Mouse (Mus musculus) intestine, embryonic 14.5 days (tissue): ENCODE results near the gene Pdlim5. TPM values are rescaled to one million over a fixed set of nuclear protein-coding genes. Genes with fewer than 3 reads are reported as not detected.

Experiments used
- ATAC-seq: fragments of 200-750 bp; cut with Nextera tagmentation; replicated peaks from 2 replicates; pipeline ENCODE4 v1.8.0; 2017; ENCODE audit warnings: low read depth, moderate number of reproducible peaks, moderate TSS enrichment, moderate library complexity; ENCODE audit not compliant: low FRiP score, low TSS enrichment
- DNase-seq: peaks from one replicate; pipeline ENCODE4 v3.0.0-alpha.2; 2018; ENCODE audit warnings: low spot score
- H3K27ac ChIP-seq: fragments of 300-500 bp; sonication (generic); 2 replicates; pipeline ENCODE4 v1.5.1; 2014; ENCODE audit warnings: low read depth, mild to moderate bottlenecking, control low read depth
- H3K27me3 ChIP-seq: fragments of 300-500 bp; sonication (generic); replicated peaks from 2 replicates; pipeline ENCODE4 v1.6.1; 2014; ENCODE audit warnings: low read length, control low read depth; ENCODE audit not compliant: control insufficient read depth, insufficient read depth
- H3K36me3 ChIP-seq: fragments of 300-500 bp; sonication (generic); 2 replicates; pipeline ENCODE4 v1.6.1; 2014; ENCODE audit warnings: low read length, control low read depth; ENCODE audit not compliant: control insufficient read depth, insufficient read depth
- H3K4me1 ChIP-seq: fragments of 300-500 bp; sonication (generic); replicated peaks from 2 replicates; pipeline ENCODE4 v1.6.1; 2014; ENCODE audit warnings: low read length, control low read depth, mixed read lengths; ENCODE audit not compliant: control insufficient read depth, insufficient read depth
- H3K4me2 ChIP-seq: fragments of 300-500 bp; sonication (generic); 2 replicates; pipeline ENCODE4 v1.6.1; 2014; ENCODE audit warnings: low read length
- H3K4me3 ChIP-seq: fragments of 300-500 bp; sonication (generic); 2 replicates; pipeline ENCODE4 v1.5.1; 2014; ENCODE audit warnings: low read depth, low read length, control low read depth, mixed read lengths
- H3K9ac ChIP-seq: fragments of 300-500 bp; sonication (generic); 2 replicates; pipeline ENCODE4 v1.6.1; 2014; ENCODE audit warnings: mild to moderate bottlenecking, low read length
- H3K9me3 ChIP-seq: fragments of 300-500 bp; sonication (generic); 2 replicates; pipeline ENCODE4 v1.6.1; 2016; ENCODE audit warnings: low read length, control low read depth; ENCODE audit not compliant: control insufficient read depth
- whole genome bisulfite sequencing: fragments of 180-500 bp; shearing (Covaris S2); extraction: QIAGEN DNeasy Blood & Tissue Kit; methylation state at CpG from one replicate; pipeline ENCODE4 v1.1.7; 2014; 5-methylcytosine and 5-hydroxymethylcytosine counted together
- polyA plus RNA-seq: library from polyadenylated mRNA; unstranded; fragments of >200 nt; fragmentation: Nextera tagmentation; extraction: Ambion mirVana; gene quantifications from 2 replicates; pipeline ENCODE4 v1.2.1, GENCODE M21; 2014

The Pdlim5 gene
- polyA plus RNA-seq, 1 experiment from 2014 or later: 33.2 TPM

GRCm38 (mm10) chr3:142388189-142388588 lies 7.3 kb downstream of the Pdlim5 start:
- no peak for ATAC-seq
- Histone ChIP-seq H3K4me3 (no peak overlapping the region), H3K9me3 (no peaks in the 10 kb centered on the region), H3K27me3 (no peaks in the 10 kb centered on the region), H3K36me3 (no peaks in the 10 kb centered on the region), H3K9ac (no peak overlapping the region), H3K4me2 (no peak overlapping the region), H3K4me1 (no peaks in the 10 kb centered on the region), H3K27ac (no peak overlapping the region)
- no peak for DNase-seq
- WGBS: 69% methylated on average over 4 of the region's 4 CpGs

- Histone ChIP-seq H3K4me1 (no peaks in the 10 kb centered on the region), H3K27ac (no peak overlapping the region), H3K27me3 (no peaks in the 10 kb centered on the region), H3K9me3 (no peaks in the 10 kb centered on the region), H3K4me3 (no peak overlapping the region), H3K4me2 (no peak overlapping the region), H3K9ac (no peak overlapping the region), H3K36me3 (no peaks in the 10 kb centered on the region)
- DNase-seq: no peak
- ATAC-seq: no peak
- 86% methylated on average over 4 of the region's 4 CpGs for WGBS
Measured at GRCm38 (mm10) chr3:142386505-142386904, 9.0 kb downstream of the Pdlim5 start.

- 79% methylated on average over 2 of the region's 2 CpGs for WGBS
- Histone ChIP-seq H3K27me3 (no peaks in the 10 kb centered on the region), H3K4me1 (no peaks in the 10 kb centered on the region), H3K27ac (no peak overlapping the region), H3K9me3 (no peaks in the 10 kb centered on the region), H3K4me2 (no peak overlapping the region), H3K9ac (no peak overlapping the region), H3K4me3 (no peak overlapping the region), H3K36me3 (no peaks in the 10 kb centered on the region)
- no peak for DNase-seq
- no peak for ATAC-seq
Measured at GRCm38 (mm10) chr3:142385690-142386089, 9.8 kb downstream of the Pdlim5 start.

- H3K9me3 ChIP-seq: no peaks in the 10 kb centered on the region
- H3K4me3 ChIP-seq: no peak overlapping the region
- DNase-seq (no peak), ATAC-seq (no peak)
- no peaks in the 10 kb centered on the region for H3K36me3 ChIP-seq
- no peak overlapping the region for H3K9ac ChIP-seq
- WGBS: 79% methylated on average over 1 of the region's 1 CpGs
- no peak overlapping the region for H3K4me2 ChIP-seq
- no peaks in the 10 kb centered on the region for H3K27me3 ChIP-seq
- no peaks in the 10 kb centered on the region for H3K4me1 ChIP-seq
- no peak overlapping the region for H3K27ac ChIP-seq
Measured at GRCm38 (mm10) chr3:142376638-142377037, 18.9 kb downstream of the Pdlim5 start.

GRCm38 (mm10) chr3:142375106-142375505 lies 20.4 kb downstream of the Pdlim5 start:
- H3K4me2 ChIP-seq: no peak overlapping the region
- no peak overlapping the region for H3K27ac ChIP-seq
- no peak overlapping the region for H3K4me3 ChIP-seq
- H3K36me3 ChIP-seq: no peaks in the 10 kb centered on the region
- ATAC-seq: no peak
- H3K4me1 ChIP-seq: no peaks in the 10 kb centered on the region
- H3K9me3 ChIP-seq: no peaks in the 10 kb centered on the region
- no peaks in the 10 kb centered on the region for H3K27me3 ChIP-seq
- no peak for DNase-seq
- WGBS: 23% methylated on average over 1 of the region's 1 CpGs
- H3K9ac ChIP-seq: no peak overlapping the region

GRCm38 (mm10) chr3:142372465-142373147 lies 22.9 kb downstream of the Pdlim5 start:
- 92% methylated on average over 6 of the region's 6 CpGs for WGBS

GRCm38 (mm10) chr3:142368411-142368810 lies 27.1 kb downstream of the Pdlim5 start:
- Histone ChIP-seq H3K4me1 (no peaks in the 10 kb centered on the region), H3K9me3 (no peaks in the 10 kb centered on the region), H3K4me3 (no peak overlapping the region), H3K27me3 (no peaks in the 10 kb centered on the region), H3K9ac (no peak overlapping the region), H3K4me2 (no peak overlapping the region), H3K27ac (no peak overlapping the region), H3K36me3 (no peaks in the 10 kb centered on the region)
- no peak for ATAC-seq
- WGBS: 78% methylated on average over 9 of the region's 9 CpGs
- no peak for DNase-seq

More at GRCm38 (mm10) chr3:142372465-142373147, 22.9 kb downstream of the Pdlim5 start:
- H3K4me1 ChIP-seq: no peaks in the 10 kb centered on the region
- H3K4me2 ChIP-seq: no peak overlapping the region
- H3K9me3 ChIP-seq: no peaks in the 10 kb centered on the region
- no peaks in the 10 kb centered on the region for H3K27me3 ChIP-seq
- no peaks in the 10 kb centered on the region for H3K36me3 ChIP-seq
- H3K27ac ChIP-seq: no peak overlapping the region
- H3K9ac ChIP-seq: no peak overlapping the region
- no peak for ATAC-seq
- no peak overlapping the region for H3K4me3 ChIP-seq
- DNase-seq: no peak

GRCm38 (mm10) chr3:142362092-142362491 lies 33.4 kb downstream of the Pdlim5 start:
- Histone ChIP-seq H3K27me3 (no peaks in the 10 kb centered on the region), H3K9ac (no peak overlapping the region), H3K36me3 (no peaks in the 10 kb centered on the region), H3K27ac (no peak overlapping the region), H3K4me3 (no peak overlapping the region), H3K4me2 (no peak overlapping the region), H3K4me1 (no peaks in the 10 kb centered on the region), H3K9me3 (no peaks in the 10 kb centered on the region)
- DNase-seq: no peak
- WGBS: 72% methylated on average over 6 of the region's 6 CpGs
- no peak for ATAC-seq

- Histone ChIP-seq H3K4me2 (no peak overlapping the region), H3K9ac (no peak overlapping the region), H3K27me3 (no peaks in the 10 kb centered on the region), H3K9me3 (no peaks in the 10 kb centered on the region), H3K36me3 (no peaks in the 10 kb centered on the region), H3K4me1 (no peaks in the 10 kb centered on the region), H3K27ac (no peak overlapping the region), H3K4me3 (no peak overlapping the region)
- DNase-seq (no peak), ATAC-seq (no peak)
Measured at GRCm38 (mm10) chr3:142358951-142359350, 36.5 kb downstream of the Pdlim5 start.
